Mouse (Mus musculus): ENCODE results near the gene Nme3.

Gene Nme3

DNA sequence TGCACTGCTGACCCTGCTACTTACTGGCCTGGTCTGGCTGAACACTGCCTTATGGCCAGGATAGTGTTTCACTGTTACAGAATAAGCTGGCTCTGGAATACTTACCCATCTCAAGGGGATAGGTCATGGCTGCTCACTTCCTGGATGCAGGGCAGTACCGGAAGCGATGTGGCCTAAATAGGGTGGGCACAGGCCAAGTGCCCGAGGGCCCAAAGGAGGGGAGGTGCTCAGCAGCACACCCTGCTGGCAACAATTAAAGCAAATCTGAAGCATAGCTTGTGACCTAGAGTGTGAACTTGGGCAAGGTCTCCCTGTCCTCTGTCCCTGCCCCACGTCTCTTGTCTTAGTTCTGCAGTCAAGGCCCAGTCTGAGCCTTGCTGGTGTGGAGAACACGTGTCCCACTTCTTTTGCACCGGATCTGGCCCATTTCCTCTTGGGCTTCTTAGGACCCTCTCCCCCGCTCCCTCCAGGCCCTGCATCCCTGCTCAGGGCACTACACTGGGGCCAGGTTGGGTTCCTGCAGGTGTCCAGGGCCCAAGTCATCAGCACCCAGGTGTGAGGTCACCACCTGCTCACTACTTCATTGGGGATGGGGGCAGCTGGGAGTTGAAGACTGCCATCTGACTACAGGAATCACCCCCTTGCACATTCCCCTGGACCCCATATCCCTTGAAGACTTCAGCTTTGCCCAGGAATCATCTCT lies 14.4 kb upstream of the Nme3 start:
- DNase-seq, result peak; percentile 64

GRCm38 (mm10) chr17:24884391-24884790 lies 11.9 kb upstream of the Nme3 start:
- DNase-seq, result no peak

DNA sequence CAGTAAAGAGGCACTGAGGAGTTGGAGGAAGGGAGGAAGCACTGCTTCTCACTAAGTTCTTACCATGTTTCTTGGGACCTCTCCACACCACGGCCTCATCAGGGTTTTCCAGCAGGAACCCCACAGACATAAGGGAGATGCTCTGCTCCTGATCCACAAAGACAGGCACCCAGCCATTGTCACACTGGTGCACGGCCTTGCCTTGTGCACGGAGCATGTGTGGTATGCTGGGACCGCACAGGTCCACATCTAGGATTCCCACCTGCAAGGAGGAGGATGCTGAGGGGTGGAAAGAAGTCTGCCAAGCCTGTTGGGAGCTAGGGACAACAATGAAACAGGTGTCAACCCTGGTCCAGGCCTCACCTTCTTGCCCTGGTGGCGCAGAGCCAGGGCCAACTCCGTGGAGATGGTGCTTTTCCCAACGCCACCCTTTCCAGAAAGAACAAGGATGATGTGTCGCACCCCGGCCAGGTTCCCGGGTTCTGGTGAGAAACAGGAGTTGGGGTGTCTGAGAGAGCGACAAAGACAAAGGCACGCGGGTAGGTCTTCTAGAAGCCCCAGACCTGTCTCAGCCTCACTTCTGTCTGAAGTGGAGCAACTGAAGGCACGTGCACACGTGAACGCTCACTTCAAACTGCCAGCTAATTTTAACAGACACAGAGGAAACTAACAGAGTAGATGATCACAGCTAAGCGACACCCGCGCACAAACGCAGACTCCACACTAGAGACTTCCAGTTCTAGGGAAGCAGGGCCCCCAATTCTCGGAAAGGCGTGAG lies 10.8 kb upstream of the Nme3 start:
- DNase-seq, result peak; percentile 37

DNA sequence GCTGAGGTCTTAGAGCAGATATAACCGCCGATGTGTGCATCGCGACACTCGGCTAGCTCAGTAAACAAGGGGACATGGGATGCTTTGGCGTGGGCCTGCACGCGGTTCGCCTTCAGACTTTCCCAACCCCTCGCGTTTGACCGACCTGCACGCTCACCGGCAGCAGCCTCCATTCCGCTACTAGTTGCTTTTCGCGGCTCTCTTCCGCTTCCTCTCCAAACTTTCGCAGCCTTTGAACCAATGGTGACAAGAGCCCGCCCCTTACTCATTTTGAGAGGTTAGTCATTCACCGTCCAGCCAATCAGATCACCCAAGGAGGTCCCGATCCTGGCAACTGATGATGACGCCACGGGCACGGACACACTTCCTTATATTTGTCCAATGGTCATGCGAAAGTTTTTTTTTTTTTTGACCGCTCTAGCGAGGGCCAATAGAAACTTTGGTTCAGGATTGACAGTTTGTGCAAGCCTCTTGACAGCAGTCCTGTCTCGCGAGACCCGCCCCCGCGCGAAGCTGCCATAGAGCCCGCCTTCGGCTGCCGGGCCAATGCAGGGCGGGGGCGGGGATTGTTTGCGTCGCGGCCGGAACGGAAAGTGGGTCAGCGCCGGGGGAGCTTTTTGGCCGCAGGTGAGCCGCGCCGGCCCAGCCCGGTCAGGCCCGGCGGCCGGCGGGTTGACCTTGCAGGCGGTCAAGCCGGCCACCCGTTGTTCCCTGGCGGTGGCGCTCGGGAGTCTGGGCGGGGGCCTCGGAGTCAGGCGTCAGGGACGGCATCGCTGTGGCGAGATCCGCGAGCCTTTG lies 10.0 kb upstream of the Nme3 start, which contains the start of the genes Nubp2 and Spsb3:
TSS of gene Nubp2 (minus strand) at position 216 of the 798 bp plus-strand sequence.
TSS of gene Spsb3 (plus strand) at position 510 of the 798 bp plus-strand sequence.
- peak; percentile 98 for DNase-seq

- DNase-seq, result no peak
These were observed 9.4 kb upstream of the Nme3 start for GRCm38 (mm10) chr17:24886932-24887271.

DNA sequence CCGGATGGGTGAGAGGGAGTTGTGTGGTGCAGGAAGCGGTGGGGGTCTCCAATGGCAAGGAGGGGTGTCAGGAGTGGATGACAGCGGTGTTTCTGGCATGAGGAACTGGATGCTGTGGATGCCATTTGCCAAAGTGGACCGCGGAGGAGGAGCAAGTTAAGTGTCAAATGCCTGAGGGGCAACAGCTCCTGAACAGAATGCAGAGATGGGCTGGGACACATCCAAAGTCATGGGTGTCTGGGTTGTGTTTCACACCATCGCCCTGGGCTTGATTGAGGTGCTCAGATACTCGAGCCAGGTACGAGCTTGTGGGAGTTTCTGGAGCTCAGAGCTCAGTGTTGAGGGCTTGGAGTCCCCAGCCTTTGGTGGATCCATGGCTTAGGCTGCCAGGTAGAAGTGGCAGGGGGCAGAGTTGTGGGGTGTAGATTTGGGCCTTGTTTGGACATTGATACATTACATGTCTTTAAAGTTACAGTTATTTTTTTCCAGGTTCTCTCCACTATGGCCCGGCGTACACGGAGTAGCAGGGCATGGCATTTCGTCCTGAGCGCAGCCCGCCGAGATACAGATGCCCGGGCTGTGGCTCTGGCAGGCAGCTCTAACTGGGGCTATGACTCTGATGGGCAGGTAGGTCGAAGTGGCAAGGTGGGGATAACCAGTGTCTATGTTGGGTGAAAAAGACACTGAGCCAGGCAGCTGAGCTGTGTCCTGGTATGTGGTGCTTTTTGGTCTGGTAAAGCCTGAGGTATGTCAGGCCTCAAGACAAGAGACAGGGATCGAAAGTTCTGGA lies 8.8 kb upstream of the Nme3 start:
- peak; percentile 32 for DNase-seq

DNA sequence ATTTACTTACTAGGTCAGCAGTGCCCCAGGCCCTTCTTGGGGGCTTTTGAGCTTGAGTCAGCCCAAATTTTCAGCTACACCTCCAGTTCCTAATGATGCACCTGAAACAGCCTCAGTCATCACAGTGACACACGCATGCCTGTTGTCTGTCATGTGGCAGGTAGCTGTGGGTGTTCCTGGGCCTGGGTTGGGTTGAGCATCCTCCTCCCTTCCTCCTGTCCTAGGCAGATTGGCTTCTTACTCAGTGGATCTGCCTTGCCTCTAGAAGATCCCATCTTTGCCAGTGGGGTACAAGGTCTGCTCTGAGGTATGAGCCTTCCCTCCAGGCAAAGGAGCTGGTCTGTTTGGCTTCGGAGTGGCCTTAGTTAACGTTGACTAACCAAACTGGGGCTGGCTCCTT lies 7.4 kb upstream of the Nme3 start:
- no peak for DNase-seq

GRCm38 (mm10) chr17:24890151-24891092 lies 5.9 kb upstream of the Nme3 start:
- DNase-seq, result no peak

- DNase-seq, result no peak
These were observed 5.0 kb upstream of the Nme3 start for GRCm38 (mm10) chr17:24891321-24891720.

GRCm38 (mm10) chr17:24892785-24893184 lies 3.5 kb upstream of the Nme3 start:
- DNase-seq, result no peak

DNA sequence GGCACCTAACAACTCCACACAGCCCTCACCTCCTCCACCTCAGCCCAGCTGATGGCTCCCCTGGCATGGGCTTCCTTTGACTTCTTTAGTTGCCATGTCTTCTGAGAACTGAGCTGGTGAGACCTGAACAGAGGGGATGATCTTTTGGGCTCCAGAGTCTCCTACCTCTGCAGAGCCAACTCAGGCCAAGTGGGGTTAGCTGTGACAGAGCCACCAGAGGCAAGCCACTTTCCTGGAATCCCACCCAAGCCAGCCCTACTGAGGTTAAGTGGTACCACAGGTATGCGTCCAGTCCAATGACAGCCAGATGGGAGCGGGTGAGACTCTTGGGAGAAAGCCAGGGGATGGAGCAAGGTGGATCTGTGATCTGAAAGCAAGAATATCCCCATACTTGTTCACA lies 3.0 kb upstream of the Nme3 start:
- DNase-seq, result no peak

GRCm38 (mm10) chr17:24894061-24894994 lies 2.0 kb upstream of the Nme3 start:
- DNase-seq, result no peak

- DNase-seq, result peak; percentile 78
These were observed 1.2 kb upstream of the Nme3 start, which contains the start of the genes Eme2 and Mrps34 for GRCm38 (mm10) chr17:24894995-24895547. Eme2 (minus strand) TSS chr17:24895087. Mrps34 (plus strand) TSS chr17:24895116.

GRCm38 (mm10) chr17:24895571-24896240 lies 594 bp upstream of the Nme3 start:
- DNase-seq, result peak; percentile 40

DNA sequence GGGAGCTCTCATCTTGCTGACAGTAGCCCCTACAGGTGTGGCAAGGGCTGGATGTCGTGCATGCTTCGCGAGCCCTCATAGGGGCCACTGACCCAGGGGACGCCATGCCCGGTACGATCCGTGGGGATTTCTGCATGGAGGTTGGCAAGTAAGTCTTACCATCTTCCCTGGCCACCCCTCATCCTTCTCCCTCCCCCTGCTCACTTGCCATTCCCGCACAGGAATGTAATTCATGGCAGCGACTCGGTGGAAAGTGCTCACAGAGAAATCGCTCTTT lies 631 bp downstream of the Nme3 start:
- DNase-seq, result no peak

GRCm38 (mm10) chr17:24897600-24897999 lies 1.3 kb downstream of the Nme3 start:
- DNase-seq, result peak; percentile 18

DNA sequence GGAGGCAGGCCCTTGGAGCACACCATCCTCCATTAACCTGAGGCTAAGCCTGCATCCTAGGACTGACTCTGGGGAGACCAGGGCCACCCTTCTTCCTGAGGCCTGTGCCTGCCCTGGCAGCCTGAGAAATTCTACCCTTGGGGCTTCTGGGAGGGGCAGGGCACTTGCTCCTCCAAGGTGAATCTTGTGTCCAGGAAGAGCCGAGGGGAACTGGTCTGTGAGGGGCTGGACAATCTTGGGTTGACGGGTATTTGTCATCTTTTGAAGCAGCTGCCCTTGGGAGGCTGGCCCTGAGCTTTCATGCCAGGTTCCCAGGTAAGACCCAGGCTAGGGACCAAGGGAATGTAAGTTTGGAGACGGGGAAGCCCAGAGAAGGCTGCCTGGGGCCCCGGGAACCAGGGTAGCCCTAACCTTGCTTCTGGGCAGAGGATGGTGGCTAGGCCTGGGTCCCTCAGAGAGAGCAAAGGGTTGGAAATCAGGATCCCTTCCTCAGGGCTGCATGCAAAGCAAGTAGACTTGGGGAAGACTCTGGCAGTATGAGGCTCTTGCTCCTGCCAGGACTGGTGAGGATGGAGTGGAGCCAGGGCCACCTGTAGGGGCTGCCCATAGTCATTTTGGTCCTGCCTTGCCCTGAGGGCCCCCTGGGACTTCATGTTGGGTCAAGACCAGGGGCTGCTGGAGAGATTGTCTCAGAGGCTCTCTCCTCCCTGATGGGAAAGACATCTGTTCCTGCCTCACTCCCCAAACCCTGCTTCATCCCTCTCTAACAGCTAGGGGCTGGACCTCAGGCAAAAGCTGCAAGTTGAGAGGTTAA lies 1.9 kb downstream of the Nme3 start:
- no peak for DNase-seq

- DNase-seq, result no peak
These were observed 2.9 kb downstream of the Nme3 start for GRCm38 (mm10) chr17:24899153-24899552.

GRCm38 (mm10) chr17:24900014-24900413 lies 3.7 kb downstream of the Nme3 start:
- no peak for DNase-seq

Measured in thymus, postnatal 4 days (tissue).